Mouse (Mus musculus) liver, embryonic 14.5 days (tissue): ENCODE measurements around the gene Trmt10c. TPM values are rescaled to one million over a fixed set of nuclear protein-coding genes. Genes with fewer than 3 reads are reported as not detected.
"Not testable (repeated sequence)": the region's sequence is repeated elsewhere in the genome, so short reads cannot be mapped to it uniquely, and the experiment has no call there.

ENCODE experiments used
- ATAC-seq: fragments of 200-750 bp; cut with Nextera tagmentation; 2 replicates; pipeline ENCODE4 v1.8.0; 2017; ENCODE audit warnings: moderate number of reproducible peaks, mild to moderate bottlenecking, moderate library complexity; ENCODE audit not compliant: insufficient read depth
- DNase-seq, 3 experiments: peaks; one replicate each; pipeline ENCODE4 v3.0.0-alpha.2; 2012 to 2013; ENCODE audit warnings: low read depth in 3 of 3, low spot score in 3 of 3
- H3K27ac ChIP-seq: fragments of 300-500 bp; sonication (generic); 2 replicates; pipeline ENCODE4 v1.5.1; 2014; ENCODE audit warnings: moderate library complexity, mild to moderate bottlenecking, control low read depth, inconsistent platforms
- H3K27me3 ChIP-seq: fragments of 300-500 bp; sonication (generic); 2 replicates; pipeline ENCODE4 v1.6.1; 2014; ENCODE audit warnings: mild to moderate bottlenecking, low read length, moderate library complexity; ENCODE audit not compliant: control insufficient read depth, insufficient read depth
- H3K36me3 ChIP-seq: fragments of 300-500 bp; sonication (generic); replicated peaks from 2 replicates; pipeline ENCODE4 v1.6.1; 2014; ENCODE audit warnings: low read depth; ENCODE audit not compliant: control insufficient read depth, insufficient read depth
- H3K4me1 ChIP-seq, 2 experiments: fragments of 200-500 bp in 1 of 2; fragments of 300-500 bp in 1 of 2; sonication (generic) in 1 of 2; replicated peaks; 2 replicates each; pipeline ENCODE4 v1.6.1; 2012 to 2014; ENCODE audit warnings: antibody characterized with exemption in 1 of 2, inconsistent platforms in 1 of 2, low read length in 1 of 2; ENCODE audit not compliant: control insufficient read depth in 2 of 2, insufficient read depth in 2 of 2
- H3K4me2 ChIP-seq: fragments of 300-500 bp; sonication (generic); 2 replicates; pipeline ENCODE4 v1.6.1; 2014; ENCODE audit warnings: low read depth, mild to moderate bottlenecking, control low read depth, moderate library complexity
- H3K4me3 ChIP-seq, 2 experiments: fragments of 200-500 bp in 1 of 2; fragments of 300-500 bp in 1 of 2; sonication (generic) in 1 of 2; 2 replicates each; pipeline ENCODE4 v1.5.1; 2012 to 2014; ENCODE audit warnings: low read depth in 2 of 2, low read length in 2 of 2, mild to moderate bottlenecking in 2 of 2, control low read depth in 1 of 2, inconsistent platforms in 1 of 2, moderate library complexity in 1 of 2; ENCODE audit not compliant: insufficient read depth in 1 of 2
- H3K9ac ChIP-seq: fragments of 300-500 bp; sonication (generic); replicated peaks from 2 replicates; pipeline ENCODE4 v1.6.1; 2014; ENCODE audit warnings: mild to moderate bottlenecking, control low read depth, moderate library complexity
- H3K9me3 ChIP-seq: fragments of 300-500 bp; sonication (generic); 2 replicates; pipeline ENCODE4 v1.6.1; 2016; ENCODE audit warnings: low read length, mixed read lengths; ENCODE audit not compliant: control insufficient read depth
- CTCF ChIP-seq: IDR thresholded peaks from 2 replicates; pipeline ENCODE4 v1.5.1; 2016; ENCODE audit warnings: antibody characterized with exemption, low read depth, control low read depth
- EP300 ChIP-seq: IDR thresholded peaks from 2 replicates; pipeline ENCODE4 v1.6.1; 2016; ENCODE audit warnings: antibody characterized with exemption, low read depth
- WGBS: fragments of 180-500 bp; shearing (Covaris S2); extraction: QIAGEN DNeasy Blood & Tissue Kit; methylation state at CpG from one replicate; pipeline ENCODE4 v1.1.7; 2014; ENCODE audit not compliant: insufficient replicate concordance; 5-methylcytosine and 5-hydroxymethylcytosine counted together
- polyA plus RNA-seq, 2 experiments: library from polyadenylated mRNA; depleted of rRNA in 1 of 2; stranded (reverse) in 1 of 2; unstranded in 1 of 2; fragments of >200 nt; fragmentation: Nextera tagmentation in 1 of 2; extraction: Ambion mirVana in 1 of 2; gene quantifications; 2 replicates each; pipeline versions ENCODE4 v1.2.1 to v1.2.3; 2012 to 2014

The Trmt10c gene
- polyA plus RNA-seq, 2 experiments: 6.1 to 16.1 TPM

- no peaks in the 10 kb centered on the region for H3K27me3 ChIP-seq
- 12% methylated on average over 11 of the region's 11 CpGs for WGBS
- peak overlapping the region; percentile 95 for H3K9ac ChIP-seq
- ATAC-seq (no peak), DNase-seq (peak in 1 of 3 experiments; percentile 70)
- H3K4me3 ChIP-seq: peak overlapping the region; percentile 75 to 91
- H3K36me3 ChIP-seq: peaks cover 3% of the 10 kb centered on the region
- H3K4me2 ChIP-seq: peak overlapping the region; percentile 88
- no peak for TF ChIP-seq CTCF
- no peak for TF ChIP-seq EP300
- no peaks in the 10 kb centered on the region for H3K9me3 ChIP-seq
- peaks cover 38 to 39% of the 10 kb centered on the region in 2 experiments for H3K4me1 ChIP-seq
- peak overlapping the region; percentile 93 for H3K27ac ChIP-seq
Measured at GRCm38 (mm10) chr16:56076121-56076869, 38.7 kb upstream of the Trmt10c start.

GRCm38 (mm10) chr16:56075222-56076111 is 37.8 kb upstream of the Trmt10c start:
- Histone ChIP-seq H3K27ac (peak overlapping the region; percentile 93), H3K4me1 (peaks cover 47% of the 10 kb centered on the region in 2 experiments), H3K36me3 (peaks cover 3% of the 10 kb centered on the region), H3K9ac (peak overlapping the region; percentile 95), H3K4me2 (peak overlapping the region; percentile 88), H3K9me3 (no peaks in the 10 kb centered on the region), H3K4me3 (peak overlapping the region; percentile 75 to 91), H3K27me3 (no peaks in the 10 kb centered on the region)
- no peak for TF ChIP-seq CTCF
- TF ChIP-seq EP300: no peak
- under 1% methylated on average over 53 of the region's 66 CpGs for WGBS
- peak; percentile 53 for ATAC-seq
- DNase-seq: peak; percentile 70 to 77 (median 75)

- peaks cover 50 to 52% of the 10 kb centered on the region in 2 experiments for H3K4me1 ChIP-seq
- peak overlapping the region; percentile 95 for H3K9ac ChIP-seq
- no peak for TF ChIP-seq CTCF
- no peak for TF ChIP-seq EP300
- H3K9me3 ChIP-seq: no peaks in the 10 kb centered on the region
- H3K27me3 ChIP-seq: no peaks in the 10 kb centered on the region
- H3K4me2 ChIP-seq: peak overlapping the region; percentile 88
- 37% methylated on average over 5 of the region's 5 CpGs for WGBS
- H3K27ac ChIP-seq: peak overlapping the region; percentile 93
- DNase-seq (no peak), ATAC-seq (no peak)
- peaks cover 3% of the 10 kb centered on the region for H3K36me3 ChIP-seq
- H3K4me3 ChIP-seq: no peak overlapping the region; a peak in 1 of 4 replicates
Measured at GRCm38 (mm10) chr16:56074565-56074964, 36.9 kb upstream of the Trmt10c start.

DNA sequence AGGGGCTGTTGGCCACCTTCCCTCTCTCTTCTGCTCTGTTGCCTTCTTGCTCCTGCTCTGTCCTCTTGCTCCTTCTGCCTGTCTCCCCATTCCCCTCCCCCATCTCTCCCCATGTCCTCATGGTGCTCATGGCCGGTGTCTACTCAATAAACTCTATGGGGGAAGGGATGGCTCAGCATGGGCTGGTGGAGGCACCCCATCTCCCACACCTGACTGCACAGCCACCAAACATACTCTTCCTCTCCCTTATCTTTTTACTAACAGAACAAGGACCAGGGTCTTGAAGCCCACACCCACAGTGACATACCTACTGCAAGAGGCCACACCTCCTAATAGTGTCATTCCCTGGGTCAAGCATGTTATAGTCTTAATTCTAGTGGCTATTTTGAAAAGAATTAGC is 36.5 kb upstream of the Trmt10c start:
- peak overlapping the region; percentile 88 for H3K4me2 ChIP-seq
- peak overlapping the region; percentile 95 for H3K9ac ChIP-seq
- peak overlapping the region; percentile 93 for H3K27ac ChIP-seq
- ATAC-seq: peak; percentile 12; the same call in 1 of the 2 replicates
- H3K4me3 ChIP-seq: no peak overlapping the region
- H3K36me3 ChIP-seq: peaks cover 3% of the 10 kb centered on the region
- 0 out of 2 replicates have a peak, but pooled peaks have one; percentile 22 for TF ChIP-seq EP300
- no peak for TF ChIP-seq CTCF
- peaks cover 50 to 54% of the 10 kb centered on the region in 2 experiments for H3K4me1 ChIP-seq
- DNase-seq: no peak
- 40% methylated on average over 1 of the region's 1 CpGs for WGBS
- no peaks in the 10 kb centered on the region for H3K27me3 ChIP-seq
- no peaks in the 10 kb centered on the region for H3K9me3 ChIP-seq

GRCm38 (mm10) chr16:56073150-56073549 is 35.5 kb upstream of the Trmt10c start:
- not testable (repeated sequence) for H3K4me3 ChIP-seq, H3K9ac ChIP-seq, H3K36me3 ChIP-seq, ATAC-seq, H3K27me3 ChIP-seq, DNase-seq, H3K9me3 ChIP-seq
- peak overlapping the region; percentile 23; the same call in 1 of the 2 replicates for H3K4me2 ChIP-seq
- peak overlapping the region; percentile 92 for H3K27ac ChIP-seq
- H3K4me1 ChIP-seq: peaks cover 58 to 61% of the 10 kb centered on the region in 2 experiments
- 87% methylated on average over 6 of the region's 6 CpGs for WGBS
